Mouse (Mus musculus): ENCODE measurements around the gene Chd2. TPM values are rescaled to one million over a fixed set of nuclear protein-coding genes. Genes with fewer than 3 reads are reported as not detected.

Gene Chd2
- polyA plus RNA-seq, 2 experiments from 2014 or later = 136 to 151 TPM

Other genes with a start within 250 kb of the Chd2 start
- gene Rgma, start 166.3 kb downstream of the Chd2 start, polyA plus RNA-seq (2017; shearing (Covaris generic)) = not detected
- 1 to 10 TPM; 1.2 to 2.7 TPM for gene Fam174b, start 198.5 kb upstream of the Chd2 start, polyA plus RNA-seq (2017; shearing (Covaris generic))

Measured in activated CD4-positive, CD25-positive, alpha-beta regulatory T cell, adult 4 months (primary cell).